Mouse (Mus musculus) myocyte (in vitro differentiated cells): ENCODE measurements around the gene Ocel1. TPM values are rescaled to one million over a fixed set of nuclear protein-coding genes. Genes with fewer than 3 reads are reported as not detected.

ENCODE experiments used
- H3K27me3 ChIP-seq: one replicate; pipeline ENCODE4 v1.6.1; 2011; ENCODE audit not compliant: control insufficient read depth, insufficient read depth, insufficient read length
- H3K36me3 ChIP-seq: one replicate; pipeline ENCODE4 v1.6.1; 2011; ENCODE audit not compliant: control insufficient read depth, insufficient read depth
- H3K4me2 ChIP-seq: one replicate; pipeline ENCODE4 v1.6.1; 2011; ENCODE audit warnings: low read depth, control low read depth
- H3K4me3 ChIP-seq: one replicate; pipeline ENCODE4 v1.5.1; 2011; ENCODE audit warnings: mild to moderate bottlenecking, control low read depth, moderate library complexity
- H3K79me2 ChIP-seq: one replicate; pipeline ENCODE4 v1.6.1; 2011; ENCODE audit not compliant: control insufficient read depth, insufficient read depth
- H3ac ChIP-seq: one replicate; pipeline ENCODE4 v1.6.1; 2011; ENCODE audit not compliant: control insufficient read depth, insufficient read length
- CEBPB ChIP-seq: IDR thresholded peaks from 2 replicates; pipeline ENCODE4 v1.6.1; 2011; ENCODE audit warnings: mild to moderate bottlenecking, moderate library complexity; ENCODE audit not compliant: poor library complexity, insufficient read depth, severe bottlenecking
- E2F4 ChIP-seq: IDR thresholded peaks from one replicate; pipeline ENCODE4 v1.6.1; 2011; ENCODE audit warnings: mild to moderate bottlenecking, control low read depth, moderate library complexity; ENCODE audit not compliant: insufficient read depth
- MAX ChIP-seq: IDR thresholded peaks from one replicate; pipeline ENCODE4 v1.6.1; 2011; ENCODE audit warnings: low read depth, mild to moderate bottlenecking, control low read depth
- MYOD1 ChIP-seq, 3 experiments: IDR thresholded peaks; one replicate each; pipeline ENCODE4 v1.6.1; 2011; ENCODE audit warnings: control low read depth in 2 of 3, low read depth in 2 of 3, mild to moderate bottlenecking in 2 of 3, moderate library complexity in 1 of 3; ENCODE audit not compliant: insufficient read length in 2 of 3, control insufficient read depth in 1 of 3
- MYOG ChIP-seq, 3 experiments: IDR thresholded peaks; one replicate each; pipeline ENCODE4 v1.6.1; 2011; ENCODE audit warnings: control low read depth in 2 of 3, low read depth in 2 of 3, mild to moderate bottlenecking in 2 of 3; ENCODE audit not compliant: insufficient read length in 2 of 3, control insufficient read depth in 1 of 3, insufficient read depth in 1 of 3
- POLR2A ChIP-seq: IDR thresholded peaks from one replicate; pipeline ENCODE4 v1.6.1; 2011; ENCODE audit warnings: low read depth, mild to moderate bottlenecking, control low read depth, moderate library complexity; ENCODE audit not compliant: insufficient read length
- POLR2AphosphoS2 ChIP-seq: IDR thresholded peaks from one replicate; pipeline ENCODE4 v1.6.1; 2011; ENCODE audit warnings: low read depth, control low read depth; ENCODE audit not compliant: insufficient read length
- REST ChIP-seq: IDR thresholded peaks from one replicate; pipeline ENCODE4 v1.6.1; 2011; ENCODE audit warnings: mild to moderate bottlenecking, control low read depth, moderate library complexity; ENCODE audit not compliant: insufficient read depth, insufficient read length
- SRF ChIP-seq: IDR thresholded peaks from one replicate; pipeline ENCODE4 v1.6.1; 2011; ENCODE audit warnings: low read depth; ENCODE audit not compliant: control insufficient read depth, insufficient read length
- TCF12 ChIP-seq: IDR thresholded peaks from one replicate; pipeline ENCODE4 v1.6.1; 2011; ENCODE audit warnings: mild to moderate bottlenecking, control low read depth; ENCODE audit not compliant: poor library complexity, insufficient read depth, severe bottlenecking
- TCF3 ChIP-seq: IDR thresholded peaks from one replicate; pipeline ENCODE4 v1.6.1; 2011; ENCODE audit warnings: low read depth, control low read depth; ENCODE audit not compliant: insufficient read length
- USF1 ChIP-seq: IDR thresholded peaks from one replicate; pipeline ENCODE4 v1.6.1; 2011; ENCODE audit warnings: low read depth, mild to moderate bottlenecking, control low read depth, moderate library complexity
- polyA plus RNA-seq: library from polyadenylated mRNA; unstranded; fragments of >200 nt; fragmentation: generic; extraction: Trizol; gene quantifications from one replicate; pipeline ENCODE4 v1.2.1, GENCODE M21; 2012; ENCODE audit warnings: missing spikeins

Gene Ocel1
- polyA plus RNA-seq, 1 experiment: 15.2 TPM

DNA sequence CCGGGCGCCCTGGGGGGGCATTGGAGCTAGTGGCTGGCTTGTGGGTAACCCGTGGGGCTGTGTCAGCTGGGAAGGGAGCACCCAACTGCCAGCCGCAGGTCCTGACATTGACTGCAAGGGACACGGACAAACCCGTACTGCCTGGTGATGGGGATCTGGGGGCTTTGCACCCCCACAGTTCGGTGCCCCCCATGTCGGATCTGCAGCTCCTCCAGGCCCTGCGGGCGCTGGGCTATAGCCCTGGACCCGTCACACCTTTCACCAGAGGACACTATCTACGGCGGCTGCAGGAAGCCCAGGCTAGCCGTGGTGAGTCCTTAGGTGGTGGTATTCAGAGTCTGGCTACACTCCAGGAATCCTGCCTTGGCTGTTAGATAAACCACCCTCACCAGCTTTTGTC, 36.3 kb downstream of the Ocel1 start:
- no peak overlapping the region for H3K4me3 ChIP-seq
- H3K79me2 ChIP-seq: no peaks in the 10 kb centered on the region
- H3K4me2 ChIP-seq: no peak overlapping the region
- TF ChIP-seq TCF3 (no peak), POLR2A (no peak), SRF (no peak), MYOG (IDR thresholded peaks at IDR 0.05; ENCODE audit: control insufficient read depth in 1 of 3, insufficient read depth in 1 of 3, insufficient read length in 2 of 3, low read depth in 2 of 3) (no peak)
- H3ac ChIP-seq: no peak overlapping the region
- H3K27me3 ChIP-seq: no peaks in the 10 kb centered on the region
- peaks cover 5% of the 10 kb centered on the region for H3K36me3 ChIP-seq

- Histone ChIP-seq H3K4me3 (no peak overlapping the region), H3K36me3 (peaks cover 5% of the 10 kb centered on the region), H3ac (no peak overlapping the region), H3K79me2 (no peaks in the 10 kb centered on the region), H3K27me3 (no peaks in the 10 kb centered on the region), H3K4me2 (no peak overlapping the region)
- no peak for TF ChIP-seq MAX
- no peak for TF ChIP-seq POLR2AphosphoS2
- TF ChIP-seq E2F4: no peak
- TF ChIP-seq SRF: no peak
- no peak for TF ChIP-seq POLR2A
- TF ChIP-seq TCF12: no peak
- TF ChIP-seq USF1: no peak
- no peak for TF ChIP-seq CEBPB
- TF ChIP-seq MYOD1 (IDR thresholded peaks at IDR 0.05; ENCODE audit: control insufficient read depth in 1 of 3, insufficient read length in 2 of 3, low read depth in 2 of 3): no peak
- no peak for TF ChIP-seq MYOG (IDR thresholded peaks at IDR 0.05; ENCODE audit: control insufficient read depth in 1 of 3, insufficient read depth in 1 of 3, insufficient read length in 2 of 3, low read depth in 2 of 3)
- no peak for TF ChIP-seq REST
Measured at GRCm38 (mm10) chr8:71408231-71408630, 37.1 kb downstream of the Ocel1 start.

DNA sequence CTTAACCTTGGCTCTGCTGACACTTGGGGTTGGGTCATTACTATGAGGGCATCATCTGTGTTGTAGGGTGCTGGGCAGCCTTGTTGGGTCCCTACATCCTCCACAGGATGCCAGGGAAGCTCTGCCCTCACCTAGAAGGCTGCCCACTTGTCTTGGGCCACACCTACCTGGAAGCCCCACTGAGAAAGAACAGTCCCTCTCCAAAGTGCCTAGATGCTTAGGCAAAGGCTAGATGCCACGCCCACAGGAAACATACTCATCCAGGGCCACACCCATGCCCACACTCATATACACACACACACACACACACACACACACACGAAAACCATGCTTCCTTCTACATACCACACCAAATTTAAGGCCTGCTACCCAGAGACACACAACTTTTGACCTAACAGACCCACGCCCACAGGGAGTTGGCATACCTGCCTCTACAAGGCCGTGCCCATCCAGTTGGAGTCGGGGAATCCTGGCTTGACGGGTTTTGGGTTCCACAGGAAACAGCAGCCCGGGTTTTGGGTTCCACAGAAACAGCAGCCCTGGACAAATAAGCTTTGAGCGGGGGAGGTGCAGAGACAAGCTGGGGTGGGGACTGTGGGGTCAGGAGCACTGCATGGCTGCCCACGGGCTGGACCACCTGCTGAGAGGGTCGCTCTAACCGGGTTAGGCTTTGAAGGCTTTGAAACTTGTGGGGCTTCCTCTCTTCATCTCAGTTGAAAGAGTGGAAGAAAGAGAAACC, 40.6 kb downstream of the Ocel1 start:
- Histone ChIP-seq H3K36me3 (peaks cover 5% of the 10 kb centered on the region), H3K4me2 (peak overlapping the region; percentile 6), H3ac (no peak overlapping the region), H3K79me2 (no peaks in the 10 kb centered on the region), H3K4me3 (no peak overlapping the region), H3K27me3 (no peaks in the 10 kb centered on the region)
- TF ChIP-seq E2F4: no peak
- TF ChIP-seq POLR2AphosphoS2: peak; percentile 73

GRCm38 (mm10) chr8:71422121-71422520, 51.0 kb downstream of the Ocel1 start:
- no peak overlapping the region for H3K4me2 ChIP-seq
- TF ChIP-seq SRF (no peak), POLR2A (no peak), MYOD1 (IDR thresholded peaks at IDR 0.05; ENCODE audit: control insufficient read depth in 1 of 3, insufficient read length in 2 of 3, low read depth in 2 of 3) (no peak), E2F4 (no peak), TCF12 (no peak)
- no peaks in the 10 kb centered on the region for H3K36me3 ChIP-seq
- H3K27me3 ChIP-seq: no peaks in the 10 kb centered on the region
- no peak overlapping the region for H3K4me3 ChIP-seq
- no peaks in the 10 kb centered on the region for H3K79me2 ChIP-seq
- H3ac ChIP-seq: no peak overlapping the region

Other genes starting within 250 kb of the Ocel1 start
- 39.6 TPM for gene Myo9b, start 98.6 kb upstream of the Ocel1 start, polyA plus RNA-seq
- 13.2 TPM for gene Haus8, start 98.4 kb upstream of the Ocel1 start, polyA plus RNA-seq
- gene Use1, start 4.5 kb upstream of the Ocel1 start, polyA plus RNA-seq: 180 TPM
- 62.3 TPM for gene Nr2f6, start 10.7 kb downstream of the Ocel1 start, polyA plus RNA-seq
- 0.02 TPM for gene Ushbp1, start 24.5 kb downstream of the Ocel1 start, polyA plus RNA-seq
- gene Babam1, start 25.6 kb downstream of the Ocel1 start, polyA plus RNA-seq: 108 TPM
- gene Ankle1, start 34.7 kb downstream of the Ocel1 start, polyA plus RNA-seq: 1.3 TPM
- 67.0 TPM for gene Abhd8, start 92.4 kb downstream of the Ocel1 start, polyA plus RNA-seq
- 79.0 TPM for gene Mrpl34, start 93.7 kb downstream of the Ocel1 start, polyA plus RNA-seq
- gene Dda1, start 97.9 kb downstream of the Ocel1 start, polyA plus RNA-seq: 117 TPM
- gene Ano8, start 114.7 kb downstream of the Ocel1 start, polyA plus RNA-seq: 27.5 TPM
- 17.5 TPM for gene Gtpbp3, start 116.8 kb downstream of the Ocel1 start, polyA plus RNA-seq
- gene Plvap, start 140.5 kb downstream of the Ocel1 start, polyA plus RNA-seq: 0.18 TPM
- gene Ccdc194, start 154.4 kb downstream of the Ocel1 start, polyA plus RNA-seq: 0.04 TPM
- gene Bst2, start 166.2 kb downstream of the Ocel1 start, polyA plus RNA-seq: 33.9 TPM
- 61.5 TPM for gene Mvb12a, start 171.6 kb downstream of the Ocel1 start, polyA plus RNA-seq
- gene Tmem221, start 187.6 kb downstream of the Ocel1 start, polyA plus RNA-seq: 0.20 TPM
- gene Nxnl1, start 195.3 kb downstream of the Ocel1 start, polyA plus RNA-seq: 0.04 TPM
- gene Slc27a1, start 197.6 kb downstream of the Ocel1 start, polyA plus RNA-seq: 33.9 TPM
- 248 TPM for gene Pgls, start 220.9 kb downstream of the Ocel1 start, polyA plus RNA-seq
- gene Fam129c, start 226.3 kb downstream of the Ocel1 start, polyA plus RNA-seq: 2.9 TPM
- 87.0 TPM for gene Colgalt1, start 239.7 kb downstream of the Ocel1 start, polyA plus RNA-seq